Mouse (Mus musculus) liver, embryonic 12.5 days (tissue): ENCODE measurements around the gene Fcna. TPM values are rescaled to one million over a fixed set of nuclear protein-coding genes. Genes with fewer than 3 reads are reported as not detected.

Source experiments
- ATAC-seq: fragments of 200-750 bp; cut with Nextera tagmentation; 2 replicates; pipeline ENCODE4 v1.8.0; 2017; ENCODE audit warnings: moderate number of reproducible peaks, mild to moderate bottlenecking, moderate library complexity
- H3K27ac ChIP-seq: fragments of 300-500 bp; sonication (generic); 2 replicates; pipeline ENCODE4 v1.5.1; 2016; ENCODE audit warnings: mild to moderate bottlenecking
- H3K27me3 ChIP-seq: fragments of 300-500 bp; sonication (generic); replicated peaks from 2 replicates; pipeline ENCODE4 v1.6.1; 2016; ENCODE audit warnings: mild to moderate bottlenecking, moderate library complexity
- H3K36me3 ChIP-seq: fragments of 300-500 bp; sonication (generic); 2 replicates; pipeline ENCODE4 v1.6.1; 2016; ENCODE audit warnings: mild to moderate bottlenecking, moderate library complexity
- H3K4me1 ChIP-seq: fragments of 300-500 bp; sonication (generic); 2 replicates; pipeline ENCODE4 v1.6.1; 2016
- H3K4me2 ChIP-seq: fragments of 300-500 bp; sonication (generic); 2 replicates; pipeline ENCODE4 v1.6.1; 2016; ENCODE audit warnings: mild to moderate bottlenecking, moderate library complexity
- H3K4me3 ChIP-seq: fragments of 300-500 bp; sonication (generic); 2 replicates; pipeline ENCODE4 v1.5.1; 2016; ENCODE audit warnings: mild to moderate bottlenecking, moderate library complexity
- H3K9ac ChIP-seq: fragments of 300-500 bp; sonication (generic); 2 replicates; pipeline ENCODE4 v1.6.1; 2016; ENCODE audit warnings: mild to moderate bottlenecking, moderate library complexity
- H3K9me3 ChIP-seq: fragments of 300-500 bp; sonication (generic); replicated peaks from 2 replicates; pipeline ENCODE4 v1.6.1; 2016; ENCODE audit warnings: mild to moderate bottlenecking, moderate library complexity
- WGBS: fragments of 180-500 bp; shearing (Covaris S2); methylation state at CpG from one replicate; pipeline ENCODE4 v1.1.7; 2016; ENCODE audit not compliant: insufficient replicate concordance; 5-methylcytosine and 5-hydroxymethylcytosine counted together
- polyA plus RNA-seq: library from polyadenylated mRNA; unstranded; fragments of >200 nt; fragmentation: Nextera tagmentation; extraction: Ambion mirVana; gene quantifications from 2 replicates; pipeline ENCODE4 v1.2.1, GENCODE M21; 2016

Fcna gene
- polyA plus RNA-seq, 1 experiment from 2014 or later: 35.6 TPM

DNA sequence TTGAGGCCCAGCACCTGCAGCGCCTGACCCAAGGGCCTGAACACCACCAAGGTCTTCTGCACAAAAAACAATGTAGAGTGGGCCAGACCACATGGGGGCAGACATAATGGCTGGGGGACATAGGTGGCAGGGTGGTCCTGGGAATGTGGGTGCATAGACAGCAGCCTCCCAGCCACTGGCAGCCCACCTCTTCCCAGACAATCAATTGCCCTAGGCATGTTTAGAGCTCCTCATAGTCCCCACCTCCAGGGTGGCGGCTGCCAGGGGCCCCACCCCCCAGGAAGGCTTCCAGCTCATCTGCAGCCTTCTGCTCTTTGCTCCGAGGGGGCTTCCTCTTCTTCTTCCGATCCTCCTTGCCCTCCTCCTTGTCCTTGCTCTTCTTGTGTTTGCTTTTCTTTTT, 44.3 kb downstream of the Fcna start:
- peaks cover 53% of the 10 kb centered on the region for H3K4me1 ChIP-seq
- no peak overlapping the region for H3K4me3 ChIP-seq
- H3K4me2 ChIP-seq: no peak overlapping the region
- 59% methylated on average over 4 of the region's 4 CpGs for WGBS
- no peaks in the 10 kb centered on the region for H3K9me3 ChIP-seq
- H3K36me3 ChIP-seq: peaks cover 56% of the 10 kb centered on the region
- H3K27me3 ChIP-seq: peaks cover 29% of the 10 kb centered on the region
- H3K9ac ChIP-seq: no peak overlapping the region
- ATAC-seq: no peak
- H3K27ac ChIP-seq: no peak overlapping the region

DNA sequence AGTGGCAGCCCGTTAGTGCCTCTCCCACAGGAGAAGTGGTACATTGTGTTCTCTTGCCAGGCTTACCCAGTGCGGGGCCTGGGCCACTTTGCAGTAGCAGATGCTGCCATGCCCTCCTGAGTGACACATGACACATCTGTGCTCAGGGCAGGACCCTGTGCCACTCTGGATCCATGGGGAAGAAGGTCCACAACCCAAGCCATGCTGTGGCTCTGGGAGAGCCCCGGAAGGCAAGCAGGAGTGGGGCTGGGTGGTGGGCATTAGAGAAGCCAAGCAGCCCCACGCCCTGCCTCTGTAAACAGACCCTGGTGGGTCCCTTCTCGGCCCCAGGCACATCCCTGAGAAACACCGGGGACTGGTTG, 44.7 kb downstream of the Fcna start:
- 71% methylated on average over 6 of the region's 6 CpGs for WGBS
- H3K9ac ChIP-seq: no peak overlapping the region
- no peak for ATAC-seq
- peaks cover 57% of the 10 kb centered on the region for H3K4me1 ChIP-seq
- no peaks in the 10 kb centered on the region for H3K9me3 ChIP-seq
- no peak overlapping the region for H3K27ac ChIP-seq
- no peak overlapping the region for H3K4me2 ChIP-seq
- H3K4me3 ChIP-seq: no peak overlapping the region
- H3K27me3 ChIP-seq: peaks cover 34% of the 10 kb centered on the region
- H3K36me3 ChIP-seq: peaks cover 51% of the 10 kb centered on the region

DNA sequence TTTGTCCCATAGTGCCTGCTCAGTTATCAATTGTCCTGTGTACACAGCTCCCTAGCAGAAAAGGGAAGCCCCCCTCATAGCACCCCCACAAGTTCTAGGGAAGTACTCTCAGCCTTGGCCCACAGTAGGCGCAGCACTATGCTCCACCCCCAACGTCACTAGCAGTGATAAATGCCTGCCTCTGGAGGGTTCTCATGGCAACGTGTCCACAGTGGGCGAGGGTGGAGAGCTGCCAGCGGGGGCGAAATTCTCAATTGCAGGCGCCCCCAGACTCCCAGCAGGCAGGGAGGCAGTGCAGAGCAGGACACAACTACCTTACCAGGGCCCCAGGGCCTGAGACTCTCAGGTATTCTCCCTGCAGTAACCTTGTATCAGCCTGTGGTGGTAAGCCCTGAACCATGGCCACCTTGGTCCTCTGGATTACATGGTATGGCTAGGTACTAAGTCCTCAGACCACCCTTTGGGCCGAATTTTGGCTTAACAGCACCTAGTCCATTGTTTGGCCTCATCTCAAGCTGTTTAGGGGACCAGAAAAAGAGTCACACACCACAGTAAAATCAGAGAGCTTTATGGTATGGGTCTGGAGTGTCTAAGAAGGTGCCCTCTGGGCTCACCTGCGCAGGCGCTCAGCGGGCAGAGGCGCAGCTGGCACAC, 45.2 kb downstream of the Fcna start:
- Histone ChIP-seq H3K9me3 (no peaks in the 10 kb centered on the region), H3K4me1 (peaks cover 62% of the 10 kb centered on the region), H3K9ac (no peak overlapping the region), H3K36me3 (peaks cover 46% of the 10 kb centered on the region), H3K4me2 (no peak overlapping the region), H3K27me3 (peaks cover 39% of the 10 kb centered on the region), H3K27ac (no peak overlapping the region), H3K4me3 (no peak overlapping the region)
- ATAC-seq: peak; percentile 36; the same call in 1 of the 2 replicates
- WGBS: 45% methylated on average over 12 of the region's 12 CpGs

DNA sequence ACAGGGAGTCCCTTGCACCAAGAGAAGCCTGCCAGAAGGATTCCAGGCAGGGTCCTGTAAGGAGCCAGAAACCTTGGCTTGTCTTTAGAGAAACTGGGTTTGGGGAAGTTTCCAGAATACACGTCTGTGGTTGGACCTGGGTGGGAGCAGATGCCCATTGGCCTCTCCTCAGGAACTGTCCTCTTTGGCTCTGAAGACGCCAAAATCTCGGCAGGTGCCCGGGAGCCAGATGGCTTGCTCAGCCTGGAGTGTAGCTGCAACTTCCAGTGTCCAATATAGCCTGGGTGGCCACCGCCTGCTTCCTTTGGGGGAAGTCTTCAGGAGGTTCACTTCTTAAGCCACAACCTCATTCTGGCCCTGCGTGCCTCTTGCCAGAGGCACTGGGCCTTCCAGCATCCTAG, 45.9 kb downstream of the Fcna start:
- no peak overlapping the region for H3K27ac ChIP-seq
- peaks cover 68% of the 10 kb centered on the region for H3K4me1 ChIP-seq
- 11% methylated on average over 6 of the region's 6 CpGs for WGBS
- peaks cover 39% of the 10 kb centered on the region for H3K36me3 ChIP-seq
- no peak overlapping the region for H3K4me3 ChIP-seq
- ATAC-seq: no peak
- H3K9me3 ChIP-seq: no peaks in the 10 kb centered on the region
- peak overlapping the region; percentile 64 for H3K4me2 ChIP-seq
- H3K27me3 ChIP-seq: peaks cover 46% of the 10 kb centered on the region
- no peak overlapping the region for H3K9ac ChIP-seq

DNA sequence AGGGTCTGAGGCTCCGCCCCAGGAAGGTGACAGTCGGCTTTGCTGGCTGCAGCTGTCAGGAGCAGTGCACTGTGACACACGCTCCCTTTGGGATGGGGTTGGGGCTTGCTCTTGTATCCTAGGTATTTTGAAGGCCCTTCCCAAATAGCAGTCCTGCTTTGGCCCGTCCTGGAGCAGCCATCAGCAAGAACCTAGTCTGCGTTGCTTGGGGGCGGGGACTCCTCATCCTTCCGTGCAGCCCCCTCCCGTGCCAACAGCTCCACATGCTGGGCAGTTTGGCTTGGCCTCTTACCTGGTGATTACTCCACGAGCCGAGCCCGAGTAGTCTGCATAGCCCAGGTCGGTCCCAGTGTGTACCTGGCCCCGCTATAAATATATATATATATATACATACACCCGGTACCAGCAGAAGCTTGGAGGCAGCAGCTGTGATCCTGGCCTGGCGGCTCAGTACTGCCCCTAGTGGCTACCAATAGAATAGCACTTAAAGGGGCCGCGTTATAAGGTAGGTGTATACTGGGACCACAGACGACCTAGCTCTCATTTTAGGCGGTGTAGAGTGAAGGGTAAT, 46.5 kb downstream of the Fcna start, which contains the start of gene Ajm1:
Ajm1 (minus strand) TSS at position 464 of the 571 bp plus-strand sequence.
- 6% methylated on average over 19 of the region's 19 CpGs for WGBS

DNA sequence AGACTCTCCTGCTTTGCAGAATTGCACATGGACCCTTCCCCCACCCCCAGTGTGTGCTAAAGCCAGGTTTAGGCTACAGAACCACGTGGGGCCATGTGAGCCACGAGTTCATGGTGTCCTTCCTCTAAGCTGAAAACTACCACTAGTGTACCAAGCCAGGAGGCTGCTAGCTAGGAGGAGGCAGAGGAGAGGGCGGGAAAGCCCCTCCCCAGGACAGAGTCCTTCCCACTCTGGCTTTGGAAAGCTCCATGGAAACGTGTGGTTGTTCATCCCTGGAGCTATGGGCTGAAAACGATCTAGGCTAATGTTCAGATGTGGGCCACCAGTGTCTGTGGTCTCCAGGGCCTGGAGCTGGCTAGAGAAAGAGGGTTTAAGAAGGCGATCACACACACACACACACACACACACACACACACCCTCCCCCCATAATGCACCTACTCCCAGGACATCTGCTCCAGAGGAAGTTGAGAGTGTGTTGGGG, 47.2 kb downstream of the Fcna start:
- Histone ChIP-seq H3K4me1 (peaks cover 71% of the 10 kb centered on the region), H3K36me3 (peaks cover 28% of the 10 kb centered on the region), H3K9ac (0 out of 2 replicates have a peak overlapping the region, but pooled peaks have one; percentile 7), H3K4me2 (peak overlapping the region; percentile 64; the same call in 1 of the 2 replicates), H3K9me3 (no peaks in the 10 kb centered on the region), H3K27ac (no peak overlapping the region), H3K27me3 (peaks cover 58% of the 10 kb centered on the region), H3K4me3 (no peak overlapping the region)
- 28% methylated on average over 6 of the region's 6 CpGs for WGBS
- ATAC-seq: no peak

More for the DNA sequence above, 46.5 kb downstream of the Fcna start, which contains the start of gene Ajm1:
- ATAC-seq: peak; percentile 60
- peaks cover 34% of the 10 kb centered on the region for H3K36me3 ChIP-seq
- 0 out of 2 replicates have a peak within 1 kb of the TSS, but pooled peaks have one; percentile 7 for H3K9ac ChIP-seq
- H3K9me3 ChIP-seq: no peaks in the 10 kb centered on the region
- H3K27me3 ChIP-seq: peaks cover 51% of the 10 kb centered on the region
- no peak within 1 kb of the TSS for H3K27ac ChIP-seq
- H3K4me2 ChIP-seq: peak within 1 kb of the TSS; percentile 64
- peak within 1 kb of the TSS; percentile 29 for H3K4me3 ChIP-seq
- peaks cover 68% of the 10 kb centered on the region for H3K4me1 ChIP-seq

DNA sequence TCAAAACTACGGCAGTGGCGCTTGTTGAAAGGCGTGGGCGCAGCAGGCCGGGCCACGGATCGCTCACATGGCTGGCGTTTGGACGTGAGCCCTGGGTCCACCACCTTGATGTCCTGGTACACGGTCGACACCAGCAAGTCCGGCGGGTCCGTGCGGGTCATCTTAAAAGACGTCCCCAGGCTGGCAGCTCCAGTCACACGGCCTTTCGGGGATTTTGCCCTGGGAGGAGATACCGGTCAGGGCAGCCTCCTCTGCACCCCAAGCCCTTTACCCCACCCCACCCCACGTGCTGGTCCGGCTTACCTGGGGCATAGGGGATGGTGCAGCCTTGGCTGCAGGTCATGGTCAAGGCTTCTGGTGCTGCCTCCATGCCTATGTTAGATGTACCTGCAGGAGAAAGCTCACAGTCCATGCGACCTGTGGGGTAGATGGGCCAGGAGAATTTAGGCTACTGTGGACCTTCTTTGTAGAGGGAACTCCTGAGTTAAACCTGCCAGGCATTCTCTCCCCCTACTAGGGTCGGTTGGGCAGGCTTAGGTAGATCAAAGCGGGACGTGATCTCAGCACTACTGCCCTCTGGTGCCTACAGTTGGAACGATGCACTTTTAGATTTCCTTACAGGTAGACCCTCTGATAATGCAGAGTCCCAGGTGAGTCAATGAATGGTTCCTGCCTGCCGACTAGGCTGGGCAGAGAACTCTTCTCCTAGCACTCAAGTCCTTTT, 47.9 kb downstream of the Fcna start:
- Histone ChIP-seq H3K9me3 (no peaks in the 10 kb centered on the region), H3K4me1 (peaks cover 79% of the 10 kb centered on the region), H3K36me3 (peaks cover 21% of the 10 kb centered on the region), H3K9ac (no peak overlapping the region), H3K27ac (no peak overlapping the region), H3K4me3 (0 out of 2 replicates have a peak overlapping the region, but pooled peaks have one; percentile 23), H3K27me3 (peaks cover 62% of the 10 kb centered on the region), H3K4me2 (peak overlapping the region; percentile 35; the same call in 1 of the 2 replicates)
- WGBS: 4% methylated on average over 27 of the region's 27 CpGs
- ATAC-seq: no peak

DNA sequence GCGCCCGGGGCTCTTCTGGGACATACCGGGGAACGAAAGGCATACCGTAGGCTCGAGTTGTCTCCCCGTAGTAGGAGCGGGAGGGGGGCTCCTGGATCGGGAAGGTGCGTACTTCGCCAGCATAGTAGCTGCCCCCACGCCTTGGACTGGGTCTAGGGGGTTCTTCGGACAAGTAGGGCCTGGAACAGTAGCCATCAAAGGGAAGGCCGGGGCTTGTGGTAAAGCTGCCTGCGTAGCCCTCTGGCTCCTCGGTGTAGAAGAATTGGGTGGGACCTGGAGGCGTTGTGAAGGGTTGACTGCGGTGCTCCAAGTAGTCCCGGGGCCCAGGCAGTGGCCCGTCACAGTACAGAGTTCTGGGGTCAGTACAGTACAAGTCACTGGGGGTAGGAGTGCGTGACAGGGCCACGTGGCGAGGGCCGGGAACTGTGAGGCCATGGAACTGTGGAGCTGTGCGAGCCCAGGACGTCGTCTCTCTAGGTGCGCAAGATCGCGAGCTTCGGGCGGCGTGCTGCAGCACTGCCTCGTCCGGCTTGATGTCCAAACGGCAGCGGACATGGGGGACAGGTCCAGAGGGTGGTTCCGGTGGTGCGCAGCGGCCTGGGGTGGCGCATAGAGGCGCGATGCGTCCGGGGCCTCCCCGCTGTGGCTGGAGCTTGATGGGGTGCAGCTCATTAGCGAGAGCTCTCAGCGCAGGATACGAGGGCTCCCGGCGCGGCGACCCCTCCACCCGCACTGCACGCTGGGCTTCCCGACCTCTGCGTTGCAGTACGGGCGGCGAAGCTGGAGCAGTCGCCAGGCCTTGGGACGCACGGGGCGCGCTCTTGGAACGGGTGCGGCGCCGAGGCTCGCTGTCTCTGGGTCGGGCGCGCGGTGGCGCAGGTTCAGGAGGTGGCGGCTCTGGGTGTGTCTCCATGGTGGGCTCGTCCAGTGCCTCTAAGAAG, 48.8 kb downstream of the Fcna start:
- H3K9me3 ChIP-seq: no peaks in the 10 kb centered on the region
- peaks cover 83% of the 10 kb centered on the region for H3K4me1 ChIP-seq
- no peak for ATAC-seq
- no peak overlapping the region for H3K9ac ChIP-seq
- peaks cover 62% of the 10 kb centered on the region for H3K27me3 ChIP-seq
- 6% methylated on average over 76 of the region's 77 CpGs for WGBS
- H3K27ac ChIP-seq: no peak overlapping the region
- H3K4me2 ChIP-seq: peak overlapping the region; percentile 35
- H3K4me3 ChIP-seq: peak overlapping the region; percentile 23; the same call in 1 of the 2 replicates
- H3K36me3 ChIP-seq: peaks cover 13% of the 10 kb centered on the region

DNA sequence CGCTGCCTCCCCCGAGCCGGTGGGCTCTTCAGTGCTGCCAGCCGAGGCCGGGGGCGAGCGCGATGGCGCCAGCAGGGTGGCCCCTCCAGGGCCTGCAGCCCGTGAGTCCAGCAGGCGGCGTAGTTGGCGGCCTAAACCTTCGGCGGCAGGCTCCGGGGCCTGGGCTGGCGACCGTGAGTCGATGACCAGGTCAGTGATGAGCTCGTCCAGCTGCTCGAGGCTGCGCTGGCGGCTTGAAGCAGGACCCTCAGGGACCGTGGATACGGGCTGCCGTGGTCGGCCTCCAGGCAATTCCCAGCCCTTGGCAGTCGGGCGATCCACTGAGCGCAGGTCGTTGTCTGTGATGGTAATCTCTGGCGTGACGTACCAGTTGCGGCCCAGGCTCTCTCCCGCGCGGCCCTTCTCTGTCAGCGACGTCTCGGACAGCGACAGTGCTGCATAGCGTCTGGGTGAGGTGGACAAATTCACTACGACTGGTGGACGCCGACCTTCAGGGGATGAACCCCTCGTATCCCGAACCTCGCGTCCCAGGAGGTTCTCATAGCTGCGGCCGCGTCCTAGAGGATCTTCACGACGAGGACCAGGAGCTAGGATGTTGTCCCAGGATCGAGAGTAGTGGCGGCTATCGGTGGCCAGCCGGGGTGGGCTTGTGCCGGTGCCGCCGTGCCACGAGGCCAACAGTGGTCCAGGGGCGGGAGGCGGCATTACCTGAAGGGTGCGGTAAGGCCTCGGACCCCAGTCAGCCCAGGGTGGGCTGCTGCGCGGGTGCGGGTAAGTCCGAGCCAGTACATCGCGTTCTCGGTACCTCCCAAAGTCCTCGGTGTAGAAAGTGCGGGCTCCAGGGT, 49.7 kb downstream of the Fcna start:
- peaks cover 5% of the 10 kb centered on the region for H3K36me3 ChIP-seq
- 6% methylated on average over 75 of the region's 75 CpGs for WGBS
- H3K27me3 ChIP-seq: peaks cover 62% of the 10 kb centered on the region
- no peak overlapping the region for H3K27ac ChIP-seq
- peaks cover 83% of the 10 kb centered on the region for H3K4me1 ChIP-seq
- peak overlapping the region; percentile 44 for H3K4me2 ChIP-seq
- H3K4me3 ChIP-seq: peak overlapping the region; percentile 28
- no peaks in the 10 kb centered on the region for H3K9me3 ChIP-seq
- no peak for ATAC-seq
- H3K9ac ChIP-seq: no peak overlapping the region

DNA sequence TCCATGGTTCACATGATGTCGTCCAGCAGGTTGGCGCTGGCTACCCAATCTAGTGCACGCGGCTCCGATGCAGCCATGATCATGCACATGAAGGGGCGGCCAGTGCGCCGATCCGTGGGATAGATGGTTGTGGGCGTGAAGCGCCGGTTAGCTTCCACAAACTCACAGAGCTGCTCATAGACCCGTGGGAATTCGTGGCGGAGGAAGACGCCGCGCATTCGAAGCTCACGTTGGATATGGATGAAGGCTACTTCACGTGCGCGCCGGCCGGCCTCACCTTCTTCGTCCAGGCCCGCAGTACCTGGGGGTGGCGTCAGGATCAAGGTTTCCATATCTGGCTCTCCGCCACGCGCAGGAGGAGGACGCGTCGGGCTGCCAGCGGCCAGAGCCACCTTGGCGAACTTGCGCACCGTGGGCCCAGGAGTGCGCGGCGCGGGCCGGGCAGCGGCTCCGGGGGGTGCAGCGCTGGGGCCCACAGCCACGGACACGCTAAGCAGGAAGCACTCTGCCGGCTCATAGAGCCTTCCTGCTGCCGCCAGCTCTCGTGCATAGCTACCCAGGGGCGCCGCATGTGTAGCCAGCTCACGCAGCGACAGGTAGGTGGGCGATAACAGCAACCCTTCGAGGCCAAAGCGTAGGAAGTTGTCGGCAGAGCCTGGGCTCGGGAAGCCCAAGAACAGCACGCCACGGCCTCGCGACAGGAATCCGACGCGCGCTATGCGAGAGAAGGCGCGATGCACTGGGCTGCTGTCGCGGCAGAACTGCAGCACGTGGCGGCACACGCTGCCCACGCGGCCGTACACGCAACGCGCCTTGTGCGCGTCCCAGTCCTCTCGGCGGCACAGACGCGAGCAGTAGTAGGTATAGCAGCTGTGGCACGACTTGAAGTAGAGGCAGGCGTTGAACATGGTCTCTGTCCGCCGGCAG, 50.6 kb downstream of the Fcna start:
- H3K4me1 ChIP-seq: peaks cover 82% of the 10 kb centered on the region
- WGBS: 19% methylated on average over 92 of the region's 92 CpGs
- peak overlapping the region; percentile 28 for H3K4me3 ChIP-seq
- H3K27ac ChIP-seq: no peak overlapping the region
- no peak overlapping the region for H3K9ac ChIP-seq
- H3K36me3 ChIP-seq: 0 out of 2 replicates have a peak, but pooled peaks cover 2% of the 10 kb centered on the region
- no peaks in the 10 kb centered on the region for H3K9me3 ChIP-seq
- H3K27me3 ChIP-seq: peaks cover 62% of the 10 kb centered on the region
- H3K4me2 ChIP-seq: peak overlapping the region; percentile 44
- ATAC-seq: no peak
